Mouse (Mus musculus) heart, adult 2 months (tissue): ENCODE measurements around the gene Adora2b.

Source experiments
- CTCF ChIP-seq: fragments of 200-600 bp; IDR thresholded peaks from 2 replicates; pipeline ENCODE4 v1.8.1; 2022; ENCODE audit warnings: antibody characterized with exemption, mild to moderate bottlenecking, moderate library complexity
- EP300 ChIP-seq: fragments of 200-500 bp; IDR thresholded peaks from 2 replicates; pipeline ENCODE4 v1.6.1; 2011; ENCODE audit warnings: low read depth, low read length, control low read depth; ENCODE audit not compliant: insufficient read depth

- TF ChIP-seq CTCF (no peak), EP300 (no peak)
Observed at GRCm38 (mm10) chr11:62202645-62203044, 46.1 kb upstream of the Adora2b start.
